Mouse (Mus musculus): ENCODE data around the gene Spock1. TPM values are rescaled to one million over a fixed set of nuclear protein-coding genes. Genes with fewer than 3 reads are reported as not detected.

Spock1 gene
- polyA plus RNA-seq, 1 experiment from 2014 or later, result 0.49 TPM

DNA sequence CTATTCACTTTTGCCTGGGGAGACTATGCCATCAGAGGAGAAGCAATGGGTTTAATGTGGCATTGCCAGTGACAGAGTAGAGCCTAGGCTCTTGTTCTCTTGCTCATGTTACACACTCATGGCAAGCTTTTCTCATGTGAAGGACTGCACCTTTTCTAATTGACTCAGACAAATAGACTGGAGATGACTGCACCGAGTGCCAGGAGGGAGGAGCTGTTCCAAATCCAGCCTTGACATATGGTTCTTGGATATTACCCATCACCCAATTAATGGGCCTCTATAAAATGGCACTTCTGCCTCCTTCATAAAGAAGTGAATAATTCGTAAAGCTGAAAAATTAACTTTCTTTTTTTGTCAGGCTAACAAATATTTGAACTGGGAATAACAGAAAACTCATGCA lies 259.3 kb downstream of the Spock1 start:
- no peak for ATAC-seq (replicated peaks; ENCODE audit: insufficient number of reproducible peaks, insufficient read depth, low FRiP score, low read depth)
- H3K27me3 ChIP-seq, result no peaks in the 10 kb centered on the region

DNA sequence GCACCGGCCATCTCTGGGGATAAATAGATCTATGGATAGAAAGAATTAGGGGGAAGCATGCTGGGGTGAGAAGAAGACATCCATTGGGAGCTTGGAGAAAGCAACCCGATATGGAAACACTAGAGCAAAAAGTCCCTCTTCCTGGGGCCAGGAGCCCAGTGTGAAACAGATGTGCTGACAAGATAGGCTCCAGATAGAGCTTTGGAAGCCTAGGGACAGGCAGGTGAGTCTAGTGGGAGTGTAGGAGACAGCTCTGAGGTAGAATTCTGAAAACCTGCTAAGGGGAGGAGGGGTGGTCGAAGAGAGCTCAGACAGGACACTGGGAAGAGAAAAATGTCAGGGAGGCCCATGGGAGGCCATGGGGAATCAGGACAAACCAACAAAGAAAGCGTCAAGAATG lies 260.7 kb downstream of the Spock1 start:
- no peaks in the 10 kb centered on the region for H3K4me1 ChIP-seq (replicated peaks)
- H3K27me3 ChIP-seq, result no peaks in the 10 kb centered on the region
- H3K4me3 ChIP-seq, result no peak overlapping the region
- no peaks in the 10 kb centered on the region for H3K9me3 ChIP-seq (replicated peaks)
- no peak for ATAC-seq (replicated peaks; ENCODE audit: insufficient number of reproducible peaks, insufficient read depth, low FRiP score, low read depth)
- 65% methylated on average over 4 of the region's 4 CpGs for WGBS
- no peak overlapping the region for H3K27ac ChIP-seq
- H3K36me3 ChIP-seq, result no peaks in the 10 kb centered on the region
- no peak overlapping the region for H3K4me2 ChIP-seq
- no peak overlapping the region for H3K9ac ChIP-seq

More for the DNA sequence above, 259.3 kb downstream of the Spock1 start:
- Histone ChIP-seq H3K27ac (no peak overlapping the region), H3K9ac (no peak overlapping the region), H3K4me2 (no peak overlapping the region), H3K4me3 (no peak overlapping the region), H3K36me3 (no peaks in the 10 kb centered on the region), H3K4me1 (replicated peaks) (no peaks in the 10 kb centered on the region), H3K9me3 (replicated peaks) (no peaks in the 10 kb centered on the region)
- 77% methylated on average over 2 of the region's 2 CpGs for WGBS

- Histone ChIP-seq H3K4me3 (no peak overlapping the region), H3K9ac (no peak overlapping the region), H3K4me2 (no peak overlapping the region), H3K4me1 (replicated peaks) (0 out of 2 replicates have a peak, but pooled peaks cover 2% of the 10 kb centered on the region), H3K36me3 (no peaks in the 10 kb centered on the region), H3K27ac (no peak overlapping the region), H3K27me3 (no peaks in the 10 kb centered on the region), H3K9me3 (replicated peaks) (no peaks in the 10 kb centered on the region)
- WGBS, result 81% methylated on average over 12 of the region's 12 CpGs
- ATAC-seq (replicated peaks; ENCODE audit: insufficient number of reproducible peaks, insufficient read depth, low FRiP score, low read depth), result no peak
Measured at GRCm38 (mm10) chr13:57643036-57643435, 265.1 kb downstream of the Spock1 start.

DNA sequence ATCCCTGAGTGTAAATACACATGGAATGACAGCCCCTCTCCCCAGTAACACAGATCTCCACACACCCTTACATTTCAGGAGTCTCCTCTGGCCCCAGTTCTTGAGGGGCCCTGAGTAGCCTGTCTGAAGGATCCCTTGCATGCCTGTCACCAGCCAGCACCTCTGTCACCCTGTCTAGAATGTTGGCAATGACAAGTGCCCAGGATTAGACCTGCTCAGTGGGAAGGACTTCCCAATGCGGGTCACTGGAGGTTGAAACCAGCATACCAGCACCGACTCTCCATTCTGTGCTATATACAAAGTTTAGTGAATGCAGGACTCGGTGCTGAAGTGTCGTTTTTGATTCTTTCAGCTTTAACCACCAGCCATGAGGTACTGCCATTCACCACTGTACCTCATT lies 266.5 kb downstream of the Spock1 start:
- H3K4me2 ChIP-seq, result no peak overlapping the region
- WGBS, result 50% methylated on average over 4 of the region's 4 CpGs
- no peaks in the 10 kb centered on the region for H3K36me3 ChIP-seq
- no peak overlapping the region for H3K4me3 ChIP-seq
- no peak overlapping the region for H3K9ac ChIP-seq
- ATAC-seq (replicated peaks; ENCODE audit: insufficient number of reproducible peaks, insufficient read depth, low FRiP score, low read depth), result no peak
- no peak overlapping the region for H3K27ac ChIP-seq
- no peaks in the 10 kb centered on the region for H3K27me3 ChIP-seq
- no peaks in the 10 kb centered on the region for H3K9me3 ChIP-seq (replicated peaks)
- H3K4me1 ChIP-seq (replicated peaks), result 0 out of 2 replicates have a peak, but pooled peaks cover 2% of the 10 kb centered on the region

GRCm38 (mm10) chr13:57640968-57641367 lies 267.2 kb downstream of the Spock1 start:
- Histone ChIP-seq H3K9me3 (replicated peaks) (no peaks in the 10 kb centered on the region), H3K36me3 (no peaks in the 10 kb centered on the region), H3K9ac (no peak overlapping the region), H3K4me3 (no peak overlapping the region), H3K27ac (no peak overlapping the region), H3K4me2 (no peak overlapping the region), H3K4me1 (replicated peaks) (0 out of 2 replicates have a peak, but pooled peaks cover 2% of the 10 kb centered on the region), H3K27me3 (no peaks in the 10 kb centered on the region)
- ATAC-seq (replicated peaks; ENCODE audit: insufficient number of reproducible peaks, insufficient read depth, low FRiP score, low read depth), result no peak
- 90% methylated on average over 2 of the region's 2 CpGs for WGBS

- Histone ChIP-seq H3K4me3 (no peak overlapping the region), H3K4me2 (no peak overlapping the region), H3K27ac (no peak overlapping the region), H3K4me1 (replicated peaks) (0 out of 2 replicates have a peak, but pooled peaks cover 2% of the 10 kb centered on the region), H3K9ac (no peak overlapping the region), H3K9me3 (replicated peaks) (no peaks in the 10 kb centered on the region), H3K36me3 (no peaks in the 10 kb centered on the region), H3K27me3 (no peaks in the 10 kb centered on the region)
- no peak for ATAC-seq (replicated peaks; ENCODE audit: insufficient number of reproducible peaks, insufficient read depth, low FRiP score, low read depth)
- 81% methylated on average over 5 of the region's 5 CpGs for WGBS
Measured at GRCm38 (mm10) chr13:57638820-57639219, 269.3 kb downstream of the Spock1 start.

DNA sequence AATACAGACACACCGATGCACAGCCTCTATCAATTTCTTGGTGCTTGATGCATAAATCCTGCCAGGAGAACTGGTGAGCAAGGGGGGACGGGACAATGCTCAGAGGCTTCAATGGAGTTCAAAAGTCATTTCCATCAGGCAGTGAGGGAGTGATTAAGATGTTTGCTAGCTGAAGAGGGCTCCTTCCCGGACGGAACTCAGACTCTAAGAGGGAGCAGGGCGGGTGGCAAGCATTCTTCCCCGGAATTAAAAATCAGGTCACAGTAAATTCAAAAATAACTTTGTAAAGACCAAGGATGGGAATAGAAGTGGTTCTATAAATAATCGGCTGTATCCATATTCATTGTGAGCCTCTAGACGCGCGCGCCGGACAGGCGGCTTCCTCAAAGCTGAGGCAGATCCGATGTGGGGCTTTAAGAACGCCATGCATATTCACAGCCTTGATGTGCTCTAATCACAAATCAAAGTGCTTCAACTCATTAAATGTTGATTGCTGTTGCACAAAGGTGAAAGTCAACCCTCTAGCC lies 270.5 kb downstream of the Spock1 start:
- WGBS, result 87% methylated on average over 15 of the region's 15 CpGs
- Histone ChIP-seq H3K27ac (no peak overlapping the region), H3K4me1 (replicated peaks) (0 out of 2 replicates have a peak, but pooled peaks cover 2% of the 10 kb centered on the region), H3K9ac (no peak overlapping the region), H3K9me3 (replicated peaks) (no peaks in the 10 kb centered on the region), H3K27me3 (no peaks in the 10 kb centered on the region), H3K36me3 (no peaks in the 10 kb centered on the region), H3K4me2 (no peak overlapping the region), H3K4me3 (no peak overlapping the region)
- no peak for ATAC-seq (replicated peaks; ENCODE audit: insufficient number of reproducible peaks, insufficient read depth, low FRiP score, low read depth)

GRCm38 (mm10) chr13:57637080-57637572 lies 271.0 kb downstream of the Spock1 start:
- H3K9ac ChIP-seq, result no peak overlapping the region
- WGBS, result 77% methylated on average over 10 of the region's 10 CpGs
- no peak for ATAC-seq (replicated peaks; ENCODE audit: insufficient number of reproducible peaks, insufficient read depth, low FRiP score, low read depth)
- H3K4me2 ChIP-seq, result no peak overlapping the region
- H3K36me3 ChIP-seq, result no peaks in the 10 kb centered on the region
- no peak overlapping the region for H3K4me3 ChIP-seq
- H3K4me1 ChIP-seq (replicated peaks), result 0 out of 2 replicates have a peak, but pooled peaks cover 2% of the 10 kb centered on the region
- H3K27me3 ChIP-seq, result no peaks in the 10 kb centered on the region
- no peak overlapping the region for H3K27ac ChIP-seq
- H3K9me3 ChIP-seq (replicated peaks), result no peaks in the 10 kb centered on the region

- WGBS, result 72% methylated on average over 10 of the region's 10 CpGs
- Histone ChIP-seq H3K4me3 (no peak overlapping the region), H3K27ac (no peak overlapping the region), H3K4me1 (replicated peaks) (no peaks in the 10 kb centered on the region), H3K27me3 (no peaks in the 10 kb centered on the region), H3K36me3 (no peaks in the 10 kb centered on the region), H3K4me2 (no peak overlapping the region), H3K9ac (no peak overlapping the region), H3K9me3 (replicated peaks) (no peaks in the 10 kb centered on the region)
- no peak for ATAC-seq (replicated peaks; ENCODE audit: insufficient number of reproducible peaks, insufficient read depth, low FRiP score, low read depth)
Measured at GRCm38 (mm10) chr13:57636196-57637015, 271.7 kb downstream of the Spock1 start.

DNA sequence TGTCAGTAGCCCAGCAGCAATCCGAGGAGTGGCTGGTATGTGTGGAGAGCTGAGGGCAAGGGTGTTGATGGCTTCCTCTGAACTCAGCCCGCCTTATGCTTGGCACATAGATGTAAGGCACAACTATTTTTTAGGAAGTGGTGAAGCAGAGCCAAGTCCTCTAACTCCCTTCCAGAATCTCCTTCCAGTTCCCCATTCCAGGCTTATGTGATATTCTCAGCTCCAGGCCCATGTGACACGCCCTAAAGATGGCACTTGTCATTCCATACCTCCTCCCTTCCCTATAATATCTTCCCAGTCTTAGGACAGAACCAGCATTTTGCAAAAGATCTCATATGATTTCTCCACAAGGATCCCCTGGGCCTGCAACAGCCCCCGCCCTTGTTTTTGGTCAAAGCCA lies 277.6 kb downstream of the Spock1 start:
- Histone ChIP-seq H3K4me2 (no peak overlapping the region), H3K27me3 (peaks cover 8% of the 10 kb centered on the region; the same call in 1 of the 2 replicates), H3K9me3 (replicated peaks) (no peaks in the 10 kb centered on the region), H3K4me3 (no peak overlapping the region), H3K4me1 (replicated peaks) (no peaks in the 10 kb centered on the region), H3K27ac (no peak overlapping the region), H3K9ac (no peak overlapping the region), H3K36me3 (no peaks in the 10 kb centered on the region)
- 70% methylated on average over 4 of the region's 4 CpGs for WGBS
- ATAC-seq (replicated peaks; ENCODE audit: insufficient number of reproducible peaks, insufficient read depth, low FRiP score, low read depth), result no peak

DNA sequence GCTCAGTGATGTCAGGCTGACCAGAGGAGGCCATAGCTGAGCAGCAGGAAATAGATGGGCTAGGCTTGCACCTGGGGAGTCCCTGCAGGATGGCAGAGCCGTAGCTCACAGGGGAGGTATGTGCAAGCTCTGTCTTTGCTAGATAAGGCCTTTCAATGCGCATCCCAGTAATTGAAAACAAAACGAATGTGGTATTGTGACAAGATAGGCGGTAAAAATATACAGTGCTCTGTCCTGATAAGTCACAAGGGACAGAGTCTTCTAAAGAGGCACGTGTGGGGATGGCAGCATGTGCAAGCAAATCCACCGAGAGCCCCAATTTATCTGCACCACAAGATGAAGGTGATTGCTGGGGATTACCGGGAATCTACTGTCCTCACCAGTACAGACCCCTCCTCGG lies 279.9 kb downstream of the Spock1 start:
- H3K4me1 ChIP-seq (replicated peaks), result no peaks in the 10 kb centered on the region
- no peak overlapping the region for H3K9ac ChIP-seq
- no peaks in the 10 kb centered on the region for H3K9me3 ChIP-seq (replicated peaks)
- peaks cover 8% of the 10 kb centered on the region; the same call in 1 of the 2 replicates for H3K27me3 ChIP-seq
- H3K36me3 ChIP-seq, result no peaks in the 10 kb centered on the region
- no peak overlapping the region for H3K4me3 ChIP-seq
- H3K27ac ChIP-seq, result no peak overlapping the region
- ATAC-seq (replicated peaks; ENCODE audit: insufficient number of reproducible peaks, insufficient read depth, low FRiP score, low read depth), result no peak
- 38% methylated on average over 8 of the region's 8 CpGs for WGBS
- no peak overlapping the region for H3K4me2 ChIP-seq

Measured in heart, embryonic 15.5 days (tissue).